Mouse (Mus musculus) cerebellum, adult 9-10 months (tissue): ENCODE results near the gene Bcl3.
"Not testable (repeated sequence)": the region's sequence is repeated elsewhere in the genome, so short reads cannot be mapped to it uniquely, and the experiment has no call there.

Source experiments
- DNase-seq: peaks from one replicate; pipeline ENCODE4 v3.0.0; 2022

Bcl3 gene

GRCm38 (mm10) chr7:19800764-19801163 is 21.8 kb downstream of the Bcl3 start:
- DNase-seq = no peak

- DNase-seq = peak; percentile 24
Observed at GRCm38 (mm10) chr7:19796697-19797588, 25.6 kb downstream of the Bcl3 start, which contains the start of gene Cblc. Gene Cblc (minus strand): TSS chr7:19796809.

GRCm38 (mm10) chr7:19796254-19796653 is 26.3 kb downstream of the Bcl3 start:
- no peak for DNase-seq

- DNase-seq = no peak
Observed at GRCm38 (mm10) chr7:19795236-19795635, 27.3 kb downstream of the Bcl3 start.

GRCm38 (mm10) chr7:19792701-19793630 is 29.6 kb downstream of the Bcl3 start:
- DNase-seq = no peak

- DNase-seq = not testable (repeated sequence)
Observed at GRCm38 (mm10) chr7:19791504-19791903, 31.1 kb downstream of the Bcl3 start.

GRCm38 (mm10) chr7:19789904-19790347 is 32.6 kb downstream of the Bcl3 start:
- DNase-seq = peak; percentile 77

GRCm38 (mm10) chr7:19785874-19786458 is 36.6 kb downstream of the Bcl3 start:
- DNase-seq = no peak

- no peak for DNase-seq
Observed at GRCm38 (mm10) chr7:19784764-19785535, 37.6 kb downstream of the Bcl3 start.

GRCm38 (mm10) chr7:19783630-19784029 is 38.9 kb downstream of the Bcl3 start:
- no peak for DNase-seq

GRCm38 (mm10) chr7:19782645-19783044 is 39.9 kb downstream of the Bcl3 start:
- no peak for DNase-seq

- DNase-seq = no peak
Observed at GRCm38 (mm10) chr7:19781741-19782140, 40.8 kb downstream of the Bcl3 start.

- no peak for DNase-seq
Observed at GRCm38 (mm10) chr7:19779903-19780302, 42.7 kb downstream of the Bcl3 start.

GRCm38 (mm10) chr7:19778645-19779044 is 43.9 kb downstream of the Bcl3 start:
- no peak for DNase-seq

GRCm38 (mm10) chr7:19777049-19777723 is 45.4 kb downstream of the Bcl3 start:
- DNase-seq = no peak

- no peak for DNase-seq
Observed at GRCm38 (mm10) chr7:19771682-19772081, 50.9 kb downstream of the Bcl3 start.

- DNase-seq = no peak
Observed at GRCm38 (mm10) chr7:19770984-19771391, 51.6 kb downstream of the Bcl3 start, which contains the start of gene Bcam. Gene Bcam (minus strand): TSS chr7:19771016.

GRCm38 (mm10) chr7:19770375-19770754 is 52.2 kb downstream of the Bcl3 start:
- no peak for DNase-seq

GRCm38 (mm10) chr7:19769434-19770374 is 52.9 kb downstream of the Bcl3 start:
- DNase-seq = no peak

- no peak for DNase-seq
Observed at GRCm38 (mm10) chr7:19769001-19769400, 53.6 kb downstream of the Bcl3 start.
